ENCODE assay signal across 8 mouse cellular contexts in the genomic region with DNA sequence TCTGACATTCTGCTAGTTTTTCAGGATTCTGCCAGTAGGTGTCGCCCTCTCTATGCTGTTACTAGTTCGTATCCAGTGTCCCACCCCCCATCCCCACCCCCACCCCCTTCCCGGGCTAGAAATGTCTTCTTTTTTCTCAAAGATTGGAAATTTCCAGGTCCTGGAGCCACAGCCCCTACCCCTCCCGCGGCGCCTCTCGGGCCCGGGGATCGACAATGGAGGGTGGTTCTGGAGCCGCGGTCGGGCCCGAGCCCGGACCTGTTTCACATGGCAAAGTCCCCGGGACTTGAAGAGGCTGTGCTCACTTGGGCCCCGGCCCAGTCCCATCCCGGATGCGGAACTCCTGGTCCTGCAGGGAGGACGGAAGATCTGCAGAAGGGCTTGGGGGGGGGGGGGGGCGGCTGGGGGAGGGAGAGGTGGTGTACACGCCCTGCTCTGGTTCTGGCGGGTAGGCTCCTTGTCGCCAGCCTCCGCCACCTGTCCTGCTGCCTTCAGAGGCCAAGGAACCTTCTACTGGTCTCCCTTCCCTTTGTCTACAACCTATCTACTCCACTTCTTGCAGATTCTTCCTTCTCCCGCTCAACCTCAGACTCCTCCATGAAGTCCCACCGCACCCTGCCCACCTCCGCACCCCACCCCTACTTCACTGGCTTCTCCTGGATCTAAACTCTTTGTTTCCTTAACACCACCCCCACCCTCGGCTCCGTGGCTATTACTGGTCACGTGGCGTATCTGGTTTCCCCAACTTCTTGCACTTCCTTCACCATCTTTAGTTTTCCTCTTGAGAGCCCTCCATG. TPM values are rescaled to one million over a fixed set of nuclear protein-coding genes. Genes with fewer than 3 reads are reported as not detected.
A peak's percentile ranks its signal among the peaks of the same experiment; 100 is the strongest.
DNase-seq lines count a peak whose midpoint lies in the region; ATAC-seq lines count a peak whose summit lies in the region.

No protein-coding gene starts in this region.

- 3% methylated on average over 29 of the region's 31 CpGs for WGBS in embryonic facial prominence, embryonic 12.5 days
- 5% methylated on average over 29 of the region's 31 CpGs for WGBS in limb, embryonic 13.5 days
- 7% methylated on average over 28 of the region's 31 CpGs for WGBS in midbrain, embryonic 15.5 days
- 5% methylated on average over 29 of the region's 31 CpGs for WGBS in stomach, embryonic 14.5 days

- no peaks in the 10 kb centered on the region for H3K9me3 ChIP-seq in embryonic facial prominence, embryonic 12.5 days
- H3K9me3 ChIP-seq in limb, embryonic 13.5 days = no peaks in the 10 kb centered on the region
- no peaks in the 10 kb centered on the region for H3K9me3 ChIP-seq in midbrain, embryonic 15.5 days
- no peaks in the 10 kb centered on the region for H3K9me3 ChIP-seq in stomach, embryonic 14.5 days (ENCODE audit: control insufficient read depth, low read depth, low read length)

- H3K4me2 ChIP-seq in embryonic facial prominence, embryonic 12.5 days (replicated peaks) = peak overlapping the region; percentile 72
- peak overlapping the region; percentile 65 for H3K4me2 ChIP-seq in limb, embryonic 13.5 days (replicated peaks)
- peak overlapping the region; percentile 67 for H3K4me2 ChIP-seq in midbrain, embryonic 15.5 days
- H3K4me2 ChIP-seq in stomach, embryonic 14.5 days (replicated peaks; ENCODE audit: low read depth, low read length) = peak overlapping the region; percentile 57

- peak; percentile 82 for ATAC-seq in embryonic facial prominence, embryonic 12.5 days (ENCODE audit: insufficient number of reproducible peaks, insufficient read depth, low FRiP score, low TSS enrichment)
- ATAC-seq in limb, embryonic 13.5 days (ENCODE audit: low FRiP score, low read depth) = peak; percentile 83
- ATAC-seq in midbrain, embryonic 15.5 days (replicated peaks) = peak; percentile 74
- ATAC-seq in stomach, embryonic 14.5 days (ENCODE audit: insufficient number of reproducible peaks, insufficient read depth, low FRiP score, low read depth) = peak; percentile 82

- H3K9ac ChIP-seq in embryonic facial prominence, embryonic 12.5 days = peak overlapping the region; percentile 60
- H3K9ac ChIP-seq in limb, embryonic 13.5 days = peak overlapping the region; percentile 76
- H3K9ac ChIP-seq in midbrain, embryonic 15.5 days = peak overlapping the region; percentile 50
- H3K9ac ChIP-seq in stomach, embryonic 14.5 days (replicated peaks; ENCODE audit: low read depth, low read length) = peak overlapping the region; percentile 45

- peak; percentile 11 for DNase-seq in 3134 (ENCODE audit: extremely low read depth, insufficient read length, low spot score)
- peak; percentile 89 for DNase-seq in adrenal gland, postnatal 14 days
- DNase-seq in heart, adult 8-10 months (ENCODE audit: low spot score) = peak; percentile 86
- DNase-seq in kidney, adult 8-10 months = peak; percentile 68 to 89

- H3K27ac ChIP-seq in embryonic facial prominence, embryonic 12.5 days = peak overlapping the region; percentile 92
- H3K27ac ChIP-seq in limb, embryonic 13.5 days = peak overlapping the region; percentile 91
- no peak overlapping the region for H3K27ac ChIP-seq in midbrain, embryonic 15.5 days
- H3K27ac ChIP-seq in stomach, embryonic 14.5 days (ENCODE audit: low read length) = peak overlapping the region; percentile 69

- H3K27me3 ChIP-seq in embryonic facial prominence, embryonic 12.5 days = no peaks in the 10 kb centered on the region
- H3K27me3 ChIP-seq in limb, embryonic 13.5 days = no peaks in the 10 kb centered on the region
- no peaks in the 10 kb centered on the region for H3K27me3 ChIP-seq in midbrain, embryonic 15.5 days (replicated peaks)
- H3K27me3 ChIP-seq in stomach, embryonic 14.5 days (ENCODE audit: control insufficient read depth, insufficient read depth, low read length) = no peaks in the 10 kb centered on the region

- peak overlapping the region; percentile 41 for H3K4me3 ChIP-seq in embryonic facial prominence, embryonic 12.5 days
- H3K4me3 ChIP-seq in limb, embryonic 13.5 days = peak overlapping the region; percentile 55
- peak overlapping the region; percentile 44 for H3K4me3 ChIP-seq in midbrain, embryonic 15.5 days
- peak overlapping the region; percentile 34 for H3K4me3 ChIP-seq in stomach, embryonic 14.5 days (ENCODE audit: low read depth, low read length)

- no peaks in the 10 kb centered on the region for H3K36me3 ChIP-seq in embryonic facial prominence, embryonic 12.5 days
- H3K36me3 ChIP-seq in limb, embryonic 13.5 days = no peaks in the 10 kb centered on the region
- H3K36me3 ChIP-seq in midbrain, embryonic 15.5 days (replicated peaks) = no peaks in the 10 kb centered on the region
- no peaks in the 10 kb centered on the region for H3K36me3 ChIP-seq in stomach, embryonic 14.5 days (ENCODE audit: control insufficient read depth, insufficient read depth, low read length)

- peaks cover 6% of the 10 kb centered on the region for H3K4me1 ChIP-seq in embryonic facial prominence, embryonic 12.5 days
- H3K4me1 ChIP-seq in limb, embryonic 13.5 days = peaks cover 6% of the 10 kb centered on the region
- no peaks in the 10 kb centered on the region for H3K4me1 ChIP-seq in midbrain, embryonic 15.5 days
- H3K4me1 ChIP-seq in stomach, embryonic 14.5 days (ENCODE audit: control insufficient read depth, insufficient read depth, low read length) = peaks cover 9% of the 10 kb centered on the region

RNA-seq across cellular contexts. Expression of gene 1110038F14Rik, which starts 25.7 kb away (rescaled TPM):
- 41.8 and 43.9 TPM in 2 replicates for total RNA-seq in adrenal gland, postnatal 14 days (2021)
- polyA plus RNA-seq in embryonic facial prominence, embryonic 12.5 days (2016; fragmentation: Nextera tagmentation; extraction: Ambion mirVana) = 88.5 and 92.8 TPM in 2 replicates
- 10 to 100 TPM; 19.1 to 21.7 (median 20.5) TPM for total RNA-seq in heart, adult 8-10 months (2022)
- polyA plus RNA-seq in limb, embryonic 13.5 days (2015; fragmentation: Nextera tagmentation; extraction: Ambion mirVana) = 93.2 and 98.0 TPM in 2 replicates
- 43.7 and 48.7 TPM in 2 replicates for polyA plus RNA-seq in midbrain, embryonic 15.5 days (2015; fragmentation: Nextera tagmentation; extraction: Ambion mirVana)
- polyA plus RNA-seq in stomach, embryonic 14.5 days (2014; fragmentation: Nextera tagmentation; extraction: Ambion mirVana) = 75.7 and 76.5 TPM in 2 replicates

RNA-seq across cellular contexts. Expression of gene Zfp647, which starts 48.8 kb away (rescaled TPM):
- total RNA-seq in adrenal gland, postnatal 14 days (2021) = 5.6 and 6.3 TPM in 2 replicates
- polyA plus RNA-seq in embryonic facial prominence, embryonic 12.5 days (2016; fragmentation: Nextera tagmentation; extraction: Ambion mirVana) = 28.6 and 28.7 TPM in 2 replicates
- total RNA-seq in heart, adult 8-10 months (2022) = 1 to 10 TPM; 1.1 to 3.1 (median 2.1) TPM
- polyA plus RNA-seq in limb, embryonic 13.5 days (2015; fragmentation: Nextera tagmentation; extraction: Ambion mirVana) = 21.8 and 23.8 TPM in 2 replicates
- polyA plus RNA-seq in midbrain, embryonic 15.5 days (2015; fragmentation: Nextera tagmentation; extraction: Ambion mirVana) = 24.3 and 24.4 TPM in 2 replicates
- polyA plus RNA-seq in stomach, embryonic 14.5 days (2014; fragmentation: Nextera tagmentation; extraction: Ambion mirVana) = 13.7 and 15.6 TPM in 2 replicates

Comparison
In these comparisons a context has a peak if more than half of its experiments do, and no peak if none do; other contexts are left out.
1. DNase-seq: peak in every context shown above with its lines; median percentile 89 in adrenal gland, postnatal 14 days; 86 in heart, adult 8-10 months; 78 in kidney, adult 8-10 months; 11 in 3134.